Mouse (Mus musculus) cortical plate, adult 2 months (tissue): Measurements from ENCODE around the gene Ffar1. TPM values are rescaled to one million over a fixed set of nuclear protein-coding genes. Genes with fewer than 3 reads are reported as not detected.
"Not testable (repeated sequence)": the region's sequence is repeated elsewhere in the genome, so short reads cannot be mapped to it uniquely, and the experiment has no call there.

Experiments used
- H3K27ac ChIP-seq: fragments of 200-500 bp; 2 replicates; pipeline ENCODE4 v1.5.1; 2012; ENCODE audit warnings: low read length, control low read depth, inconsistent platforms; ENCODE audit not compliant: insufficient read depth
- H3K4me1 ChIP-seq: fragments of 200-500 bp; 2 replicates; pipeline ENCODE4 v1.6.1; 2011; ENCODE audit warnings: low read length; ENCODE audit not compliant: control insufficient read depth, insufficient read depth
- H3K4me3 ChIP-seq: fragments of 200-500 bp; 2 replicates; pipeline ENCODE4 v1.5.1; 2011; ENCODE audit warnings: mild to moderate bottlenecking, low read length, control low read depth; ENCODE audit not compliant: insufficient read depth
- CTCF ChIP-seq: fragments of 200-500 bp; IDR thresholded peaks from 2 replicates; pipeline ENCODE4 v1.5.1; 2011; ENCODE audit warnings: mild to moderate bottlenecking, control low read depth, low read length; ENCODE audit not compliant: insufficient read depth; ENCODE audit errors: extremely low read depth
- POLR2A ChIP-seq: fragments of 200-500 bp; IDR thresholded peaks from 2 replicates; pipeline ENCODE4 v1.6.1; 2011; ENCODE audit warnings: mild to moderate bottlenecking, low read length, control low read depth; ENCODE audit not compliant: insufficient read depth; ENCODE audit errors: extremely low read depth
- polyA plus RNA-seq: library from polyadenylated mRNA; depleted of rRNA; stranded (reverse); fragments of >200 nt; gene quantifications from 2 replicates; pipeline ENCODE4 v1.2.3, GENCODE M21; 2012

The Ffar1 gene
- polyA plus RNA-seq, 1 experiment, result 0.02 TPM

DNA sequence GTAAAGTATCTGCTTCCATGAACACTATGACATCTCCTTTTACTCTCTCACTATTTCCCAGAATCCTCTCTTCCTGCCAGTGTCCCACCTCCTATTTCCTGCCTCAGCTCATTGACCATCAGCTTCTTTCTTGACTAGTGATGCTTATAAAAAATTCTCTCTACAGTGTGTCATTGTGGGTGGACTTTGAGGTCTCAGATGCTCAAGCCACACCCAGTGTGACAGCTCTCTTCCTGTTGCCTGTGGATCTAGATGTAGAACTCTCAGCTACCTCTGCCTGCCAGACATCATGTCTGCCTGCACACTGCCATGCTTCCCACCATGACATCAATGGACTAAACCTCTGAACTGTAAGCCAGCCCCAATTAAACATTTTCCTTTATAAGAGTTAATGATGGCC, 24.1 kb downstream of the Ffar1 start:
- Histone ChIP-seq H3K27ac (no peak overlapping the region), H3K4me3 (no peak overlapping the region), H3K4me1 (no peaks in the 10 kb centered on the region)
- TF ChIP-seq CTCF, result no peak
- no peak for TF ChIP-seq POLR2A

GRCm38 (mm10) chr7:30832684-30833083, 28.7 kb downstream of the Ffar1 start:
- H3K4me3 ChIP-seq, H3K4me1 ChIP-seq, H3K27ac ChIP-seq: not testable (repeated sequence)

DNA sequence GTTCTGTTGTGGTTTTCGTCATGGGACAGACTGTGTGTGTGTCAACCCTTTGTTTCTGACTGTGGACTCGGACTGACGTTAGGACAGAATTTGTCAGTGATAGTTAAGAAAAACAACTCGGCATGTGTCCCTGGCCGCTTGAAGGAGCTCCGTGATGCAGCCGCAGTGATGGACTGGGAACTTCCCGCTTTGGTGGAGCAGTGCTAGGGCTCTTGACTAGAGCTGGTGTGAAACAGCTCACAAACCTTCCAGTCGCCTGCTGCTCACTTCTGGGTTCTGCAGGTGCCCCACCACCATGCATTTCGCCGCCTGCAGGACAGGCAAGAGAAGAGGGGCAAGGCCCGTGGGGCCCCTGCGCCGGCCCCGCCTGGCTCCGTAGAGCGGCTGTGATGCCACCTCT, 29.1 kb downstream of the Ffar1 start:
- no peak overlapping the region for H3K4me3 ChIP-seq
- H3K4me1 ChIP-seq, result no peaks in the 10 kb centered on the region
- no peak overlapping the region for H3K27ac ChIP-seq
- TF ChIP-seq CTCF (no peak), POLR2A (no peak)

- TF ChIP-seq CTCF (no peak), POLR2A (no peak)
- H3K4me1 ChIP-seq, result no peaks in the 10 kb centered on the region
- no peak overlapping the region for H3K4me3 ChIP-seq
- H3K27ac ChIP-seq, result no peak overlapping the region
Observed at GRCm38 (mm10) chr7:30829428-30829827, 31.9 kb downstream of the Ffar1 start.

GRCm38 (mm10) chr7:30828871-30829270, 32.5 kb downstream of the Ffar1 start:
- H3K4me3 ChIP-seq, H3K4me1 ChIP-seq, H3K27ac ChIP-seq: not testable (repeated sequence)

DNA sequence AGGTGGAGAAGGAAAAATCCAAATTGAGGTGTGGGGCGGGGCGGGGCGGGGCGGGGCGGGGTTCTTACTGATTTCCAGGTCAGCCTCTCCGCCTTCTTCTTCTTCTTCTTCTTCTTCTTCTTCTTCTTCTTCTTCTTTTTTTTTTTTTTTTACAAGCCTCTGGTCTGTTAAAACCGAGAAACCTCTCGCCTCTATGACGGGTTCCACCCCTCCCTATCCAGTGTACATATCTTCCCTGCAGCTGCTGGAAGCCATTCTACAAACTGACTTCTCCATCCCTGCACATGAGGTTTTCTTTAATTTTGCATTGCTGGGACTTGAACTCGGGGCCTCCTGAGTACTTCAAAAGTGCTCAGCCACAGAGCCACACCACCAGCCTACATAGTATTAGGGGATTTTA, 34.7 kb downstream of the Ffar1 start:
- Histone ChIP-seq H3K27ac (no peak overlapping the region), H3K4me1 (no peaks in the 10 kb centered on the region), H3K4me3 (no peak overlapping the region)
- TF ChIP-seq POLR2A (no peak), CTCF (no peak)

- Histone ChIP-seq H3K4me3 (no peak overlapping the region), H3K4me1 (no peaks in the 10 kb centered on the region), H3K27ac (no peak overlapping the region)
- TF ChIP-seq POLR2A, result no peak
- TF ChIP-seq CTCF, result no peak
Observed at GRCm38 (mm10) chr7:30824306-30824705, 37.1 kb downstream of the Ffar1 start.

DNA sequence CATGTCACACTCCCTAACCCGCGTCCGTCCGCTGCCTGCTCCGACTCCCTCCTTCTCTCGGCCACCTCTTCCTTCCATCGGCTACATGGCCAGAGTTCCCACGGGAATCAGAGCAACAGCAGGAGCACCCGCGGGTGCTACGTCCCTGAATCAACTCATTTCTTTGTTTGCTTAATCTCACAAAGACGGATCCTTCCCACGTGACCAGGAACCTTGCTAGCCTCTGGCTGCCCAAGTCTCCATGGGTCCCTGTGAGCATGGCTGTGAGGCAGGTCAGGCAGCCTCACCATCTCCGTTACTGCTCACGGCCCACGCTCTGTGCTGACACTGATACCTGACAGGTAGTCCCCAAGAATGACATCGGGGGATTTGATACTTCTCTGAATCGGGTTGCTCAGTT, 37.7 kb downstream of the Ffar1 start, which contains the start of gene Ffar2:
Gene Ffar2, minus strand, starts transcription at position 101 of the 400 bp plus-strand sequence.
- Histone ChIP-seq H3K4me3 (no peak within 1 kb of the TSS), H3K27ac (no peak within 1 kb of the TSS), H3K4me1 (no peaks in the 10 kb centered on the region)
- TF ChIP-seq CTCF (no peak), POLR2A (no peak)

GRCm38 (mm10) chr7:30821532-30821931, 39.8 kb downstream of the Ffar1 start:
- Histone ChIP-seq H3K27ac (no peak overlapping the region), H3K4me1 (no peaks in the 10 kb centered on the region), H3K4me3 (no peak overlapping the region)
- TF ChIP-seq CTCF, result no peak
- no peak for TF ChIP-seq POLR2A

GRCm38 (mm10) chr7:30820854-30821445, 40.4 kb downstream of the Ffar1 start:
- Histone ChIP-seq H3K27ac (no peak overlapping the region), H3K4me3 (no peak overlapping the region), H3K4me1 (no peaks in the 10 kb centered on the region)
- TF ChIP-seq CTCF, result no peak
- no peak for TF ChIP-seq POLR2A

DNA sequence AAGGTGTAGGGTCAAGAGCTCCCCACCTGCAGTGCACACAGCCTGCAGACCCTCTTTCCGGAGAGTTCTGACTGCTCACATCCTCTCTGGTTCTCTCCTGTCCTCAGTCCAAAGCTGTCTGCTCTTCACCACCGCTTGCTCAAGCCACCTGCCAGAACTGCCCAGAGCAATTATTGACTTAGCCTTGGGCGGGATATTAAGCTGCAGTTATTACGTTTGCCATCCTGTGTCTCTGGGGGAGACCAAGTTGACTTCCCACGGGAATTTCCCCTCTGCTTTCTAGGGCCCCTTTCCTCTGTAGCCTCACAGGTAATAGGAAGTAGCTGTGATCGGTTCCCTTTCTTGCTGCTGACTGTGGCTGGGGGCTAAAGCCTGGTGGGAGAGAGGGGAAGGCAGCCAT, 41.2 kb downstream of the Ffar1 start:
- H3K4me3 ChIP-seq, result no peak overlapping the region
- TF ChIP-seq CTCF (no peak), POLR2A (no peak)
- no peak overlapping the region for H3K27ac ChIP-seq
- no peaks in the 10 kb centered on the region for H3K4me1 ChIP-seq
